Mouse (Mus musculus) adrenal gland, adult (tissue): ENCODE measurements at regions not wholly inside any gene's neighbourhood (a gene's known extent, or its start where the extent isn't known, plus 50 kb on each side); places are given as distances from the start of the nearest gene placed in this dataset.
A peak's percentile ranks its signal among the peaks of the same experiment; 100 is the strongest.

Experiments
- DNase-seq, 2 experiments: peaks; one replicate each; pipeline ENCODE4 v3.0.0; 2022 to 2023; ENCODE audit warnings: low spot score in 1 of 2; ENCODE audit not compliant: inconsistent age in 2 of 2

GRCm38 (mm10) chr4:107736866-107737265 lies 52.8 kb upstream of the Dmrtb1 start:
- no peak for DNase-seq

DNA sequence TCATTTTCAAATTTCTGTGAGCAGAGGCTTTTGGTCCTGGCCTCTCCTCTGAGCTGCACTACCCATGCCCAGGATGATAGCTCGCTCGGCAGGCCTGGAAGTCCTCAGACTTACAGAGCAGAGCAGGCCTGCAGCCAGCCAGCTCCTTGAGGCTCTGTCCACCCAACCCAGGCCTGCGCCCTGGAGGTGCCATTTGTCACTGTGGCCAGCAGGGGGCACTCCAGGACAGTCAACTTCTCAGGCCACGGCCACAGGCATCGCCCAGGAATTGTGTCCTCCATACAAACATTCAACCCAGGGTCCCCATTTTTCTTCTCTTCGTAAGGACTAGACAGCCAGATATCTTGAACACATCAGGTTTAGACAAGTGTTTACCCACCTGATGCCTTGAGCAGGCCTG lies 53.9 kb upstream of the Dmrtb1 start:
- peak; percentile 79 to 94 for DNase-seq

DNA sequence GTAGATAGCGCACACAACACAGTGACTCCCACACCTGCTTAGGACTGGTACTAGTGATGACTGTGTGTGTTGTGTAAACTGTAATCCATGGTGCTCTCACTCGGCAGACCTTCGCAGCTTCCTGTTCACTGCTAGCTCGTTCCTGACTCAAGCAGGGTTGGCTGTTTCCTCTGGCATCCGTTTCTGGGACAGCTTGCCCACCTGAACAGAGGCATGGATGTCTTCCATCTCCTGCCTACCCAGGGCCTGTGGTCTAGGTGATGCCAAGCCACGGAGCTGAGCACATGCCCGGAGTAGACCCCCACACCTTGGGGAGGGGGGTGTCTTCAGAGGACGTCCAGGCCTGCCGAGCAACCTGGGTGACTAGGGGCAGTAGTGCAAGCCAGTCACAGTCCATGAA lies 54.7 kb upstream of the Dmrtb1 start:
- no peak for DNase-seq

- no peak for DNase-seq
Measured at GRCm38 (mm10) chr4:107739789-107740405, 55.9 kb upstream of the Dmrtb1 start.

DNA sequence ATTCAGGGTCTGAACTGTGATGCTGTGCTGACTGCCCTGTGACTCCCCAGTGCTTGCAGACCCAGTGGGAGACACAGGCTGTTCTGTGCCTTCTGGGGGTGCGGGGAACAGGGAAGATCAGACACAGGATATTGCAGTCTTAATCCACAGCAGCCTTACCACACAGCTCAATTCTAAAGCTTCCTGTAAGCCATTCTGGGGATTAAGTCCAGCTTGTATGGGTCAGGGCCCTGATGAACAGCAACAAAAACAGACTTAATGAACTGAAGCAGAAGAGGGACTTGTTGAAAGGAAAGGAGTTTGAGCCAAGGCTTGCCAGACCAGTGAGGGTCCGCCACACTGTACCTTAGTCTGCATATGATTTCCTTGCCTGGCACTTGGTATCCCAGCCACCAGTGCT lies 58.4 kb upstream of the Lrp8 start:
- no peak for DNase-seq

DNA sequence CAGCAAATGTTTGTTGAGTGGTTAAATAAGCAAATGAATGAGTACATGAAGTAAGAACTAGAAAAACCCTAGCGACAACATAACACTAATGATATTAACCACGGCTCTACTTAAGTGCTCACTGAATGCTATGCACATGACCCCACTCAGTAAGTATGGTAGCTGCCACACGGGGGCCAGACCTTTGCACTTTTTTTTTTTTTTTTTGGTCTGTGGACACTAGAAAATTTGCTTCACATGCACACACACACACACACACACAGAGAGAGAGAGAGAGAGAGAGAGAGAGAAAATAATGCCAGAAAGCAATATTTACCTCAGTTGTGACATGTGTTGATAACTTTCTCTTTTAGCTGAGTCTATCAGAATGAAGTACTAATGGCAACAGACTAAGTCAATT lies 55.7 kb upstream of the Lrp8 start:
- no peak for DNase-seq

- DNase-seq: no peak
Measured at GRCm38 (mm10) chr4:107746923-107747431, 55.1 kb upstream of the Lrp8 start.

- no peak for DNase-seq
Measured at GRCm38 (mm10) chr4:107747454-107747853, 54.6 kb upstream of the Lrp8 start.

DNA sequence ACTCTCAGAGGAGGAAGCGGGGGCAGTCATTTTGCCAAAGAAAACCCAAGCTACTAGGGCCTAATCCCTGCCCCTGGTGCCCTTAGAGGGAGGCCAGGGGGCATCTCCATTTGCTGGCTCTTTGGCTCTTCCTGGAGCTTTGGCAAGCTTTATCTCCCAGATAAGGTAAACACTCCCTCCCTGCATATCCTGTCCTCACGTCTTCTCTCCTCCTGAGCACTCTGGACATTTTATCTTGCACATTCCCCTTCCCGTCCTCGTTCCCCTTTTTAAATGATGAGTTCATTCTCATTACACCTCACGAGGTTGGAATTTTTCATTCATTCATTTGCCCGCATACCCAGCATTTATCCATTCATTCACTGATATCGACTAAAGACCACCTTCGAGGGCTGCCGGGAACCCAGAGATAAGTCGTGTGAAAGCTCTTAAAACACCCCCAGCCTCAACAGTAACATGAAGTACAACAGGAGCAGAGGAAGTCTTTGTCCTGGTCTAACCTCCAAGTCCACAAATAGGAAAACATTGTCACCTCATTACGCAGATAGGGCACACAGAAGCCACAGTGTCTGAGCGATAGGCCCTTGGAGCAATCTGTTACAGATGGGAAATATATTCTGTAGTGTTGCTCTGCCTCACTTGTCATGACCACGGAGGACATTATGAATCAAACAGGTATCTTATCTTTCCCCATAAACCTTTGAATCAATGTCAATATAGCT lies 54.0 kb upstream of the Lrp8 start:
- no peak for DNase-seq

DNA sequence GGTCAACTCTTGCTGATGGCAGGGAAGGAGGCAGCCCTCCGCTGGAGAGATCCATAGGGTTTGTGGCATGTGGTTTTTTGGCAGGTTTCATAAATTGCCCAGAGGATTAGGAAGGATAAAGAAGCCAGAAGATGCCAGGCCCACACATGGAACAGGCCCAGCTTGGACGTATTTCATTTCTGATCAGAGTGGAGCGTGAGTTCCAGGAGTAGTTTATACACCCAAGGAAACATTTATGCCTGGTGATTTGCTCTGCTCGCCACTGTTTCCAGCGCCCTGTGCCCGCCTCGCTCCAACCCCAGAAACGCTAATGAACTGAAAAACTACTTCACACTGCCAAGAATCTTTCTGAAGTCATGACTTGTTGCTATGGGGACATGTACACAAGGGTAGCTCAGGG lies 53.0 kb upstream of the Lrp8 start:
- no peak for DNase-seq

DNA sequence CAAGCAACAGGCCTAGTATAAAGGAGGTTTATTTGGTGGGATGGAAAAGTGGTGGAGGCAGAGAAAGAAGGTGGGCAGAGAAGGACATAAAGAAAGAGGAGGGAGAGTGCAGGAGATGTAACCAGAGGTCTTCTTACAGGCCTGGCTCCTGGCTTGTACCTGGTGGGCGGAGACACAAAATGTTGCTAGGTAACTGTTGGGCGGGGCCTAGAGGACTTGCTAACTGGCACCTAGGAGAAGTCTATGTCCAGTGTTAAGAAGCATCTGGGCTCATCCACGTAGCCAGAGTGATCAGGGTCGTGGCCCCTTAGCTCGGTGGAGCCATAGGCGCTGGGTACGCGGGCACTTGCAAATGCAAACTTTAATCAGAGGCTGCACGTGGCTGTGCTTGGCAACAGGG lies 52.0 kb upstream of the Lrp8 start:
- DNase-seq: no peak
